Mouse (Mus musculus): ENCODE measurements around the gene Cacng4. TPM values are rescaled to one million over a fixed set of nuclear protein-coding genes. Genes with fewer than 3 reads are reported as not detected.

Gene Cacng4
- polyA plus RNA-seq (2012; rRNA removed), result 112 and 129 TPM in 2 replicates

GRCm38 (mm10) chr11:107794547-107795269 is at the start of gene Cacng4:
Gene Cacng4, minus strand, starts transcription at chr11:107794557.

GRCm38 (mm10) chr11:107716332-107716938 is 77.9 kb downstream of the Cacng4 start, which contains the start of gene Cacng1:
Gene Cacng1, minus strand, starts transcription at chr11:107716522.

Other genes with a start within 250 kb of the Cacng4 start
- 11.6 and 12.1 TPM in 2 replicates for gene Helz, start 246.6 kb downstream of the Cacng4 start, polyA plus RNA-seq (2012; rRNA removed)
- 1.8 and 3.8 TPM in 2 replicates for gene Cacng1, start 78.0 kb downstream of the Cacng4 start, polyA plus RNA-seq (2012; rRNA removed)
- gene Cacng5, start 120.5 kb upstream of the Cacng4 start, polyA plus RNA-seq (2012; rRNA removed), result 8.6 and 9.2 TPM in 2 replicates

All from central nervous system, embryonic 18 days (tissue).